Mouse (Mus musculus) skeletal muscle tissue, adult 2 months (tissue): ENCODE results near the gene Cacng8.
"Not testable (repeated sequence)": the region's sequence is repeated elsewhere in the genome, so short reads cannot be mapped to it uniquely, and the experiment has no call there.

Experiments used
- DNase-seq: peaks from one replicate; pipeline ENCODE4 v3.0.0-alpha.2; 2012; ENCODE audit warnings: low read depth, low spot score

Cacng8 gene

DNA sequence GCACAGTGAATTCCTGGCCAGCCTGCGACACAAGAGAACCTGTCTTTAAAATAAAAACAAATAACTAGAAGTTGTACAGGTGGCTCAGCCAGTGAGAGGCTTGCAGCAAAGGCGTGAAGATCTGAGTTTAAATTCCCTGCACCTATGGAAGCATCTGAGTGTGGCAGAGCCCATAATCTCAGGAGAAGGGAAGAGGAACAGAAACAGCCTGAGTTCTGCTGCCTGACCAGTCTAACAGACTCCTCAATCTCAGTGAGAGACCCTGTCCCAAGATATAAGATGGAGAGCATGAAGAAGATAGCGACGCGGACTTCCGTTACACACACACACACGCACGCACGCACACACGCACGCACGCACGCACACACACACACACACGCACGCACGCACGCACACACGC is 2.7 kb upstream of the Cacng8 start:
- no peak for DNase-seq

DNA sequence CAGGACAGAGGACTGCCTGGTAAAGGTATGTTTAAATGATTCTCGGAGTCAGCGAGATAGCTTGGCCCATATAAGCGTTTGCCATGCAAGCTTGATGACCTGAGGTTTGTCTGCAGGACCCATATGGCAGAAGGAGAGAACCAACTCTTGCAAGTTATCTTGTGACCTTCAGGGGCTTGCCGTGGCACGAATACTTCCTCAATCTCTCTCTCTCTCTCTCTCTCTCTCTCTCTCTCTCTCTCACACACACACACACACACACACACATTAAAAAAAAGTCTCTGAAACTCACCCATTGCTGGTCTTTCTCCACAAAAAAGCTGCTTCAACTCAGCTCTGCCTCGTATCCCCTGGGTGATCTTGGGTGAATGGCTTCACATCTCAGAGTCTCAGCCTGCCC is 1.6 kb upstream of the Cacng8 start:
- no peak for DNase-seq

DNA sequence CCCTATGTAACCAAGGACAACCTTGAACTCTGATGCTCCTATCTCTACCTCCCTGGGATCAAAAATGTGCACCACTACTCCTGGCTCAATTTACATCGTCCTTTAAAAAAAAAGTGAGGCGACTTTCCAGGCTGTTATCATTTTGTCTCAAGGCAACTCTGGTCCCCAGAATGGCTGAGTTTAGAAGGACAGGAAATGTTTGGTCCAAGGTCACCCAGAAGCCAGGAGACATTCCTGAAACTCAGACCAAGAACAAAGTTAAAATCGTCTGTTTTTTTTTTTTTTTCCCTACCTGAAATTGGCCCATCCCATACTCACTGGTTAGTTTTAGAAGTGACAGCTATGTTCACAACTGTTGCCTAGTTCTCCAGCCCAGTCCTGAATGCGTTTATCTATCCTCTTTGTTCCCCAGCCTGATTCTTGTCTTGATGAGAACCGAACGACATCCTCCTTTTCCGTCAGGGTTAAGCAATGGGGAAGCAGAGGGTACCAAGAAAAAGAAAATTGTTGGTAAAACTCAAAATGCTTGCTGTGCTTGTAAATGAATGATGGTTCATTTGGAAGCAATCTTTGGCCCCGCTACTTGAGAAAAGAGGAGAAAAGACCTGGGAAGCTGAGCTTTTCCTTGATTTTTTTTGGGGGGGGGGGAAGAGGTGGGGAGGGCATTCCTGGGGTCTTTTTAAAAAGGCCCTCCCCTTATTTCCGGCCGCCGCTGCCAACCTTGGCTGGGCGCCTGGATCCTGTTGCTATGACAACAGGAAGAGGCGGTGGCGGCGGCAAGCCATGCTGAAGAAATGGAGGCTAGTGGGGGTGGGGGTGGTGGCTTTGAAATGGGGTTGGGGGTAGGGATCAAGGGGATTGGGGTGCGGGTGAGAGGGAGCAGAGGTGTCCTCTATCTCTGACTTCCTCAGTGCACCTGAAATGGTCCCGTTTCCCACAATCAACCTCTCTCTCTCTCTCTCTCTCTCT is 755 bp upstream of the Cacng8 start:
- DNase-seq: no peak

DNA sequence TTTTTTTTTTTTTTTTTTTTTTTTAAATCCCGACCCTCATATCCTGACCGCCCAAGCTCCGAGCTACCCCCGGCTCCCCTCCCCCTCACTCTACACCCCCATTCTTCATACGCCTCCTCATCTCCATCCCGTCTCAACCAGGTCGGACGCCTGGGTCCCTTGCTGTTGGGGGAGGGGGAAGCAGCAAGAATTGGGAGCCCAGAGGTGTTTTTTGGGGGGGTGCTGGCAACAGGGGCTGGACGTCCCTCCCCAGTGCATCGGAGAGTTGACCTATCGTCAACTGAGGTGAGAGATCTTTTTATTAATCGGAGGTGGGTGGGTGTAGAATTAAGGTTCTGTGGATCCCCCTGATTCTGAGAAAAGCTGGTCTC is 583 bp downstream of the Cacng8 start:
- DNase-seq: no peak

DNA sequence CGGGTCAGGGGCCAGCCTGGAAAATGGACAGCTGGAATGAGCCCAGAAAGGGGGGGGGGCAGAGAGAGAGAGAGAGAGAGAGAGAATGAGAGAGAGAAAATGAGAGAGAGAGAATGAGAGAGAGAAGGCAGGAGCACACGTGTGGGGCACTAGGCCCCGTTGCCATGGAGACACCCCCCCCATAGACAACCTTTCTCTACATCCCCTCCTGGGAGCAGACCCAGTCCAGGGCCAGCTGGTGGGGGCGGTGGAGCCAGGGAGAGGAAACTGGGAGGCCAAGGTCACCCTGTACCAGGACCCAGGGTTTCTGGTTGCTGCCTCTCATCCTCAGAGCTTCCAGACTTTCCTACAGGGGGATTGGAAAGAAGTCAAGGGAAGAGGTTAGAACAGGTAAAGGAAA is 1.3 kb downstream of the Cacng8 start:
- DNase-seq: no peak

DNA sequence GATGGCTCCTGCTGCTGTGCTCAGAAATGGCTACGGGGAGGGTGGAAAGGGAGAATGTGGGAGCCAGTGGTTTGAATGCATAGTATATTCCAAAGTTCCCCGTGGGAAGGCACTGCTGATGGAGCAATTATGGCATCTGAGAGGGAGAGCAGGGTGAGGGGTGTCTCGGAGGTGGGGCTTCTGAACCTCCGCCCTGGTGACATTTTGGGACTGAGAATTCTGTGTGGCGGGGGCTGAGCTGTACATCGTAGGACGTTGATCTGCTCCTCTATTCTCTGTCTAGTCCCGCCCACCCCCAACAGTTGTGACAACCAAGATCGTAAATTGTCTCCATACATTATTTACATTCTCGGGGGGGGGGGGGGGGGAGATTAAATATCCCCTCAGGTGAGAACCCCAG is 6.9 kb downstream of the Cacng8 start:
- no peak for DNase-seq

DNA sequence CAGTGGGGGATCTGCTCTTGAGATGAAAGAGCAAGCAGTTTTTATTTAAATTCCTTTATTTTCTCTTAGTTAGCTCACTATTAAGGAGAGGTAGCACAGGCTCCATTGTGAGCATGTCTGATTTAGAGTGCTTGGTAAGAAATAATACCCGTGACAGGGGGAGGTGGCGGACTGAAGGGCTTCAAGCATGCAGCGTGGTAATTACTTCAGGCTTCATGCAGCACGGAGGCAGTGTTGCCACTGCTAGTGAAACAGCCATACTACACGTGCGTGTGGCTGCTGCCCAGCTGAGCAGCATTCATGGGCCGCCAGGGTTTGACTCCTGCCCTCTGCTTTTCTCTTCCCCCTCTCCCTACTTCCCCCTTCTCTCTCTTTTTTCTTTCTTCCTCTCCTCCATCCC is 7.3 kb downstream of the Cacng8 start:
- no peak for DNase-seq

DNA sequence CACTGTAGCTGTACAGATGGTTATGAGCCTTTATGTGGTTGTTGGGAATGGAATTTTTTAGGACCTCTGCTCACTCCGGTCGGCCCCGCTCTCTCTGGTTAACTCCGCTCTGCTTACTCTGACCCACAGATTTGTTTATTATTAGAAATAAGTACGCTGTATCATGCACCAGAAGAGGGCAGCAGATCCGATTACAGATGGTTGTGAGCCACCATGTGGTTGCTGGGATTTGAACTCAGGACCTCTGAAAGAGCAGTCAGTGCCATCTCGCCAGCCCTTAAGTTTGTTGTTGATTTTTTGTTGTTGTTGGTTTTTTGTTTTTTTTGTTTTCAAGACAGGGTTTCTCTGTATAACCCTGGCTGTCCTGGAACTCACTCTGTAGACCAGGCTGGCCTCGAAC is 7.9 kb downstream of the Cacng8 start:
- not testable (repeated sequence) for DNase-seq

DNA sequence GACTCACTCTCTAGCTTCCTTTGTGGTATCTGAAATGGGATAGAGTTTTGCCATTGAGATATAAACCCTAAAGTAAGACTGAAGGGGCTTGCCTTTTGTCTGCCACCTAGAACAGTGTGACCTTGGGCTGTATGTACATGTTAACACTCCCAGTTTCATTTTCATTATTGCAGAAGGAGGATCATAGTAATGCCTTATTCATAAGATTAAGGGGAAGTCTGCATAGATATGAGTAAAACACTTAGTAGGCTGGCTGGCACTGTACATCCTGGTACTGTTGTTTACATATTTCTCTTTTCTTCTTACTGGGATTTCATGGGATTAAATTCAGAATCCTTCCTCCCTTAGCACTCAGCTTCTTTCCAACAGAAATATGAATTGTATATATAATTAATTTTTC is 9.5 kb downstream of the Cacng8 start:
- no peak for DNase-seq

DNA sequence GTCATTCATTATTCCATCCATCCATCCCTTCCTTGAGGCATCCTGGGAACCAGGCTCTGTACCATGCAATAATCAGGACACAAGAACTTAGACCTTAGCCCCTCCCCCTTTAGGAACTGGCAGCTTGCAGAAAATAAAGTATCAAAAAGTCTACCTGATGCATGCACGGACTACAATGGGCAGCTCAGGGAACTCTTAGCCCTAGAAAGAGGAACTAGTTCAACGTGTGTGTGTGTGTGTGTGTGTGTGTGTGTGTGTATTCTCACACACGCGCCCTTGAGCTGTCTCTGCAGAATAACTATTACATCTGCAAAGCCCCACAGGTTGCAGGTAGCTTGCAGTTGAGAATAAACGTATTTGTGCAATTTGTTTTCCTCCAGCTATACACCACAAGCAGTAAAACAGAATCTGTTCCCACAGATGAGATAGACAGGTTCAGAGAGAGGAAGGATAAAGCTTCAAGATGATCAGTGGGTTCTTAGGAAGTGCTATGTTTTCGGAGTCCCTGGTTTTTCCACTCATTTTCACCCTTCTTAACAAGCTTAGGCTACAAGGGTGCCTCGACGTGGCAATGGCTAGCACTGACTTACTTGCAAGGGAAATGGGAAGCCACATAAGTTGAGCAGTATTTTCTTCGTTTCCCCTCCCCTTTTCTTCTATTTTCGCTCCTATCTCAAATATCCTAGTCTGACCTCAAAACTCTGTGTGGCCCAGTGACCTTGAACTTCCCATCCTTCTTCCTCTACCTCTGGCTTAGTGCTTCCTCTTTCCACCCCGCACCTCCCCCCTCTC is 19.4 kb downstream of the Cacng8 start:
- no peak for DNase-seq

DNA sequence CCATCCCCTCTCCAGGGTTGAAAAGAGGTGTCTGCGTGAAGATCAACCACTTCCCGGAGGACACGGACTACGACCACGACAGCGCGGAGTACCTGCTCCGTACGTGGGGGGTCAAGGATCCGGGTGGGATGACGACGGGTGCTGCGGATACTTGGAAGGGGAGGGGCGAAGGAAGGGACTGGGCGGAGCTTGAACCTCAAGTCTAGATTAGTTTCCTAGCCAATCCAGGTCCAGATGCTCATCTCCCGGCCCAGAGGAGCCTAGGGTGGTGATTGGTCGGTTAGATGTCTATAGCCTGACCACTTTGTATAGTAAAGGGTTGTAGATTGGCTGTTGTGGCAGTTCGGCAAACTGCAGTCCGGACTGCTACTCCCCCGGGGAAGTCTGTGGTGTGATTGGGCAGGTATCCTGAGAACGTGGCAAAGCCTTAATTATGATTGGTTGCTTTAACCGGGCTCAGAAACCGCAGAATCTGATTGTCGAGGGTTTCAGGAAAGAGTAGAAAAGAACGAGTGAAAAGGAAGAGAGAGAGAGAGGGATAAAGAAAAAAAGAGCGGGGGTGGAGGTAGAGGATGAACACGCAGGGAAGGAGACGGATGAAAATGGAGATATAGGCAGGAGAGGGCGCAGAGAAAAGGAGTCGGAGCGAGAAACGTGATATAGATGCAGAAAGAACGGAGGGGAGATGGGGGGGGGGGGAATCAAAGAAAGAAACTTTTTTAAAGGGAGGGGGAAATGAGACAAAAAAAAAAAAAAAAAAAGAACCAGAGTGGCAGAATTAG is 20.9 kb downstream of the Cacng8 start:
- DNase-seq: no peak

DNA sequence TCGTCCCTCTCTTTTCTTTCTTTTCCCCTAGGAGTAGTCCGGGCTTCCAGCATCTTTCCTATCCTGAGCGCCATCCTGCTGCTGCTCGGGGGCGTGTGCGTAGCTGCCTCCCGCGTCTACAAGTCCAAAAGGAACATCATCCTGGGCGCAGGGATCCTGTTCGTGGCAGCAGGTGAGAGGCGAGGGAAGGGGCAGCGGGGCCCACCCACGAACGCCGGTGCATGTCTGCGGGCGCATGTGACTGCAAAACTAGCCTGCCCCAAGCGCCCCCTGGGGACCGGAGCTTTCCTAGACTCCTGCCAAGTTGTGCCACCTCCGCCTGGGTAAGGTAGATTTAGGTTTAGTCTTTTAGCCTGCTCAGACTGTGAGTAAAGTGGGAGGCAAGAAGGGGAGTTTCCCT is 21.6 kb downstream of the Cacng8 start:
- no peak for DNase-seq

DNA sequence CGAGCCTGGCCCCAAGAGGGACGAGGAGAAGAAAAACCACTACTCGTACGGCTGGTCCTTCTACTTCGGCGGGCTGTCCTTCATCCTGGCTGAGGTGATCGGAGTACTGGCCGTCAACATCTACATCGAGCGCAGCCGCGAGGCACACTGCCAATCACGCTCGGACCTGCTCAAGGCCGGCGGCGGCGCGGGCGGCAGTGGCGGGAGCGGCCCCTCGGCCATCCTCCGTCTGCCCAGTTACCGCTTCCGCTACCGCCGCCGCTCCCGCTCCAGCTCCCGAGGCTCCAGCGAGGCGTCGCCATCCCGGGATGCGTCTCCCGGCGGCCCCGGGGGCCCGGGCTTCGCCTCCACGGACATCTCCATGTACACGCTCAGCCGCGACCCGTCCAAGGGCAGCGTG is 24.4 kb downstream of the Cacng8 start:
- no peak for DNase-seq

DNA sequence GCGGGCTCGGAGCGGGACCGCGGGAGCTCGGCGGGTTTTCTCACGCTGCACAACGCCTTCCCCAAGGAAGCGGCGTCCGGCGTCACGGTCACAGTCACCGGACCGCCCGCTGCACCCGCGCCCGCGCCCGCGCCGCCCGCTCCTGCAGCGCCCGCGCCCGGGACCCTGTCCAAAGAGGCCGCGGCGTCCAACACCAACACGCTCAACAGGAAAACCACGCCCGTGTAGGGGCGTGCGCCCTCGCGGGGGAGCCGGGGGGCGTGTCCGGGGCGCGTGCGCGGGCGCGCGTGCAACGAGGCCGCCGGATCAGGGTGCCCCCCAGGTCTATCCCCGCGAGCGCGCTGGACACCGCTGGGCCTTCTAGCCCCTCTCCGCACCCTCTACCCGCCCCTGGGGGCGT is 24.9 kb downstream of the Cacng8 start:
- DNase-seq: no peak

DNA sequence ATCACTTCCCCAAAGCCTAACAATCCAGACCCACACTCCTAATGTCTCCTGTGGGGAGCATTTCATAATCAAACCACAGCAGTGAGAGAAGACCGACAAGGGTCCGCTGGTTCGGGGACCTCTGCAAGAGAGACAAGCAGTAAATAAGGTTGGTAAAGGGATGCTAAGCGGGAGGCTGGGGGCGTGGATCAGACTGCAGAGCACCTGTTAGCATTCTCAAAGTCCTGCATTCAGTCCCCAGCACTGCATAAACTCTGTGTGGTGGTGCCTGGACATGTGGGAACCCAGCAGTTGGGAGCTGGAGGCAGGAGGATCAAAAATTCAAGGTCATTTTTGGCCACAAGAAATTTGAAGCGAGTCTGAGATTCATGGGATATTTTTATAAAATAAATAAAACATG is 29.5 kb downstream of the Cacng8 start:
- no peak for DNase-seq

DNA sequence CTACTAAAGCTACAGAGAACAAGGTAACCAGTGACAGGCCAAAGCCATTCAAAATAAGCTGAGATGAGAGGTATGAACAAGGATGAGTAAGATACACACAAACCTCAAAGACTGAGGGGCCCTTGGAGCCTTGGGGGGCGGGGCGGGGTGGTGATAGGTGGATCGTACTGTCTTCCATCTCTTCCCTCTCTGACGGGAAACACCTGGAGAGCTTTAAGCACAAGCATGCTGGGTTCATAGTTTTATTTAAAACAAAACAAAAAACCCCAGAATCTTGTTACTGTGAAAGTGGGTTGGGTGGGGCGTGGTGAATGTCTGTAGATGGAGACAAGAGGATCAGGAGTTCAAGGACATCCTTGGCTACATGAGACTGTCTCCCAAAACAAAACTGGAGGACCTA is 30.0 kb downstream of the Cacng8 start:
- DNase-seq: no peak

DNA sequence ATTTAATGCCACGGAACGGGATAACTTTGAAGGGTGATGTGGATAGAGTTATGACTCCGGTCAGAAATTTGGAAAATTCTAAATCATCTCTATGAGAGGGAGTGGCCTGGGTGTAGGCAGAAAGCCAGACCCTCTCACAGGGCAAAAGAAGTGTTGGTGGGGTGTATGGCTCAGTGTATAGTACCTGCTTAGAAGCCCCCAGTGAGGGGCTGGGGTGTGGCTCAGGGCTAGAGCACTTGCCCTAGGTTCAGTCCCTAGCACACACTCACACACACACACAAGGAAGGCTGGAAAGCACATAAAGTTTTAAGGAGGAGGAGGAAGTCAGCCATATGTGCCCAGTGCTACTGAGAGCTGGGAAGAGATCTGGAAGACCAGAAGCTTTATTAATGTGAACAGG is 30.8 kb downstream of the Cacng8 start:
- no peak for DNase-seq

DNA sequence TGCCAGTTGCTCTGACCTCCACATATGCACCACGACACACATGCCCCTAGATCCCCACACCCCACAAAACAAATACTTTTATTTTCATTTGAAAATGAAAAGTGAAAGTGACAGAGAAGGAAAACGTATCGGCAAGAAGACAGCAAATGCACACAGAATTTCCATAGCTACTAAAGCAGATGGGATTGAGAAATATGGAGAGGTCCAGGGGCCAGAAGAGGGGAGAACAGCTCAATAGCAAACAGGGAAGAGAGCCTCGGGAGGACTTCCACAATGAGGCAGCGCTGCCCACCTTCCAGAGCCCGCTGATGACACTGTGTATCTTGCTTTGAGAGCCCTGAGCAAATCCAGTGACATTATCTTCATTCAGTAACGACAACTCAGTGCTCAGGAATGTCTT is 31.6 kb downstream of the Cacng8 start:
- DNase-seq: no peak

DNA sequence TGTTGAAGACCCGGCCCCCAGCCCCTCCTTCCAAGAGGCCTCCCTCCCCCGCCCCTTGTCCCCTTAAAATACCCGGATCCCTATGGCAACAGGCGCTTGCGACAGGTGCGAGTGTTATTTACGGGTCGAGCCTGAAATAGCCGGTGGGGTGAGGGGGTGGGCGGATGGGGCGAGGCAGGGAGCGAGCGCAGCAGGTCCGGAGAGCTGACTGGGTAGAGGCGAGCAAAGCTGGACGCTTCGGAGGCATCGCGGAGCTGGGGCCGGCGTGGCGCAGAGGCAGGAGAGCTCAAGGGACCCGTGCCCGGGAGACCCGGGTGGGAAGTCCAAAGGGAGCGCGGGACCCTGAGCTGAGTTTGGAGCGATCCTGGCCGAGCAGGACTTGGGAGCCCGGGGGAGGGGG is 32.9 kb downstream of the Cacng8 start:
- DNase-seq: peak; percentile 86

DNA sequence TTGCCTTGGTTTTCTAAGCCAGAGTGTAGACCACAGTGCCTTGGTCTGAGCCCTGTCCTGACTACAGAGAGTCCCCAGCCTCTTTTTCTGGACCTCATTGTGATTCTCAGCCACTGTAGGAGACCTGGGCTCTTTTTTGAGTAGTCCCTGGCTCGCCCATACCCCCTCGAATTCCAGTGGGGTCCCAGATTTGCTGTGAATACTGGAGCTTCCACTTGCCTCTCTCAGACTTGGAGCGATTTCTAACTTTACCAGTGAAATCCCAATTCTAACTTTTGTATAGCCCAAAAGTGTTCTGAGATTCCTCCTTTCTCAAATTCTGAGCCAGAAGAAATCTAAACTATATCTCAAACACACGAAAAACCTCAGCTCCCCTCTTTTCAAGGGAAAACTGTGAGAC is 33.4 kb downstream of the Cacng8 start, which contains the start of gene Cacng6:
Cacng6 (plus strand) TSS at position 301 of the 400 bp plus-strand sequence.
- no peak for DNase-seq

DNA sequence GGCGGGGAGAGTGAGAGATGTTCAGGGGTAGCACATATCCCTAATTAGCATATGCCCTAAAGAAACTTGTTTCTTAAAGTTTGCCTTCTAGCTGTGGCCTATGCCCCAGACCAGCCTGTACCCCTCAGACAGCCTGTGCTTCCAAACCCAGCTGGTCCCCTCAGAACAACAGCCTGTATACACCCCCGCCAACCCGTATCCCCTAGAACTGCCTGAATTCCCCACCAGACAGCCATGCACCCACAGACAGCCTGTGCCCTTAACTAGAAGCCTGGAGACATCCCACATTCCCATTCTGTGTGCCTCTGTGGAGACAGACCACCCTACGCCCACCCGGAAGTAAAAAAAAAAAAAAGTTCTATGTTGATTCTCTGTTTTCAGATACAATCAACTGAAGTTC is 34.7 kb downstream of the Cacng8 start:
- no peak for DNase-seq

DNA sequence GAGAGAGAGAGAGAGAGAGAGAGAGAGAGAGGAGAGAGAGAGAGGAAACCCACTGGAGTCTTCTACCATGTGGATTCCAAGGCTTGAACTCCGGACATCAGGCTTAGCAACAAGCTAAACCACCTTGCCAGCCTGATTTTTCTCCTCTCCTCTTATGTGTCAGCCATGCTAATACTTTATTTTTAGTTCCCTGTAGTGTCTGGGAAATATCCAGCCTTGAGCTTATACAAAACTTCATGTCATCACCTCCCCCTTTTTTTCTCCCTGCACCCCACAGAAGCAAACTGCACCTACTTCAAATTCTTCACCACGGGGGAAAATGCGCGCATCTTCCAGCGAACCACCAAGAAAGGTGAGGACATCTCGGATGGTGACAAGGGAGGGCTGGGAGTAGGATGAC is 39.7 kb downstream of the Cacng8 start:
- no peak for DNase-seq
